Mouse (Mus musculus): ENCODE results near the gene Ncbp2. TPM values are rescaled to one million over a fixed set of nuclear protein-coding genes. Genes with fewer than 3 reads are reported as not detected.
A peak's percentile ranks its signal among the peaks of the same experiment; 100 is the strongest.

The Ncbp2 gene
- polyA plus RNA-seq, 2 experiments: 25.1 to 31.5 TPM

GRCm38 (mm10) chr16:31931330-31931729 lies 17.0 kb upstream of the Ncbp2 start:
- no peak for DNase-seq (ENCODE audit: low read depth in 3 of 3, low spot score in 3 of 3)
- Histone ChIP-seq H3K27ac (no peak overlapping the region), H3K36me3 (replicated peaks; ENCODE audit: control insufficient read depth, insufficient read depth, low read depth) (no peaks in the 10 kb centered on the region), H3K9ac (replicated peaks) (no peak overlapping the region), H3K4me1 (replicated peaks; ENCODE audit: control insufficient read depth in 2 of 2, insufficient read depth in 2 of 2, low read length in 1 of 2) (no peaks in the 10 kb centered on the region), H3K4me3 (ENCODE audit: insufficient read depth in 1 of 2, low read depth in 2 of 2, low read length in 2 of 2) (no peak overlapping the region), H3K9me3 (ENCODE audit: control insufficient read depth, low read length) (no peaks in the 10 kb centered on the region), H3K4me2 (ENCODE audit: low read depth) (no peak overlapping the region), H3K27me3 (ENCODE audit: control insufficient read depth, insufficient read depth, low read length) (peaks cover 36% of the 10 kb centered on the region)
- no peak for TF ChIP-seq EP300 (IDR thresholded peaks at IDR 0.05; ENCODE audit: low read depth)
- no peak for TF ChIP-seq CTCF (IDR thresholded peaks at IDR 0.05; ENCODE audit: low read depth)
- ATAC-seq (ENCODE audit: insufficient read depth): no peak
- 53% methylated on average over 17 of the region's 17 CpGs for WGBS (ENCODE audit: insufficient replicate concordance)

- TF ChIP-seq EP300 (IDR thresholded peaks at IDR 0.05; ENCODE audit: low read depth): no peak
- H3K9ac ChIP-seq (replicated peaks): no peak overlapping the region
- DNase-seq (ENCODE audit: low read depth in 3 of 3, low spot score in 3 of 3): no peak
- H3K27me3 ChIP-seq (ENCODE audit: control insufficient read depth, insufficient read depth, low read length): peaks cover 37% of the 10 kb centered on the region
- no peak overlapping the region for H3K4me2 ChIP-seq (ENCODE audit: low read depth)
- WGBS (ENCODE audit: insufficient replicate concordance): 51% methylated on average over 5 of the region's 5 CpGs
- H3K9me3 ChIP-seq (ENCODE audit: control insufficient read depth, low read length): no peaks in the 10 kb centered on the region
- no peak overlapping the region for H3K4me3 ChIP-seq (ENCODE audit: insufficient read depth in 1 of 2, low read depth in 2 of 2, low read length in 2 of 2)
- no peak for ATAC-seq (ENCODE audit: insufficient read depth)
- H3K27ac ChIP-seq: no peak overlapping the region
- no peaks in the 10 kb centered on the region for H3K36me3 ChIP-seq (replicated peaks; ENCODE audit: control insufficient read depth, insufficient read depth, low read depth)
- H3K4me1 ChIP-seq (replicated peaks; ENCODE audit: control insufficient read depth in 2 of 2, insufficient read depth in 2 of 2, low read length in 1 of 2): no peaks in the 10 kb centered on the region
Measured at GRCm38 (mm10) chr16:31932255-31932654, 16.1 kb upstream of the Ncbp2 start.

GRCm38 (mm10) chr16:31932840-31933697 lies 15.2 kb upstream of the Ncbp2 start:
- Histone ChIP-seq H3K27ac (no peak overlapping the region), H3K4me1 (replicated peaks; ENCODE audit: control insufficient read depth in 2 of 2, insufficient read depth in 2 of 2, low read length in 1 of 2) (no peaks in the 10 kb centered on the region), H3K9ac (replicated peaks) (no peak overlapping the region), H3K4me2 (ENCODE audit: low read depth) (peak overlapping the region; percentile 71), H3K4me3 (ENCODE audit: insufficient read depth in 1 of 2, low read depth in 2 of 2, low read length in 2 of 2) (peak overlapping the region; percentile 37 to 49), H3K27me3 (ENCODE audit: control insufficient read depth, insufficient read depth, low read length) (peaks cover 37% of the 10 kb centered on the region), H3K9me3 (ENCODE audit: control insufficient read depth, low read length) (no peaks in the 10 kb centered on the region), H3K36me3 (replicated peaks; ENCODE audit: control insufficient read depth, insufficient read depth, low read depth) (no peaks in the 10 kb centered on the region)
- ATAC-seq (ENCODE audit: insufficient read depth): peak; percentile 45
- WGBS (ENCODE audit: insufficient replicate concordance): 1% methylated on average over 50 of the region's 50 CpGs
- TF ChIP-seq EP300 (IDR thresholded peaks at IDR 0.05; ENCODE audit: low read depth) (no peak), CTCF (IDR thresholded peaks at IDR 0.05; ENCODE audit: low read depth) (peak; percentile 91)
- peak; percentile 45 to 61 (median 60) for DNase-seq (ENCODE audit: low read depth in 3 of 3, low spot score in 3 of 3)

- no peak for TF ChIP-seq CTCF (IDR thresholded peaks at IDR 0.05; ENCODE audit: low read depth)
- no peak for TF ChIP-seq EP300 (IDR thresholded peaks at IDR 0.05; ENCODE audit: low read depth)
- WGBS (ENCODE audit: insufficient replicate concordance): 8% methylated on average over 42 of the region's 42 CpGs
- DNase-seq (ENCODE audit: low read depth in 3 of 3, low spot score in 3 of 3) (no peak), ATAC-seq (ENCODE audit: insufficient read depth) (no peak)
- Histone ChIP-seq H3K36me3 (replicated peaks; ENCODE audit: control insufficient read depth, insufficient read depth, low read depth) (no peaks in the 10 kb centered on the region), H3K9me3 (ENCODE audit: control insufficient read depth, low read length) (no peaks in the 10 kb centered on the region), H3K4me2 (ENCODE audit: low read depth) (peak within 1 kb of the TSS; percentile 71), H3K9ac (replicated peaks) (no peak within 1 kb of the TSS), H3K27ac (no peak within 1 kb of the TSS), H3K4me1 (replicated peaks; ENCODE audit: control insufficient read depth in 2 of 2, insufficient read depth in 2 of 2, low read length in 1 of 2) (no peaks in the 10 kb centered on the region), H3K4me3 (ENCODE audit: insufficient read depth in 1 of 2, low read depth in 2 of 2, low read length in 2 of 2) (peak within 1 kb of the TSS; percentile 37 to 49), H3K27me3 (ENCODE audit: control insufficient read depth, insufficient read depth, low read length) (peaks cover 37% of the 10 kb centered on the region)
Measured at GRCm38 (mm10) chr16:31933751-31934549, 14.4 kb upstream of the Ncbp2 start, which contains the start of gene Pigz. Pigz (plus strand) TSS chr16:31933851.

- no peaks in the 10 kb centered on the region for H3K36me3 ChIP-seq (replicated peaks; ENCODE audit: control insufficient read depth, insufficient read depth, low read depth)
- 28% methylated on average over 13 of the region's 13 CpGs for WGBS (ENCODE audit: insufficient replicate concordance)
- 0 out of 4 replicates have a peak overlapping the region, but pooled peaks of 1 of the 2 experiments have one; percentile 2 for H3K4me3 ChIP-seq (ENCODE audit: insufficient read depth in 1 of 2, low read depth in 2 of 2, low read length in 2 of 2)
- no peak overlapping the region for H3K4me2 ChIP-seq (ENCODE audit: low read depth)
- no peak overlapping the region for H3K27ac ChIP-seq
- DNase-seq (ENCODE audit: low read depth in 3 of 3, low spot score in 3 of 3) (no peak), ATAC-seq (ENCODE audit: insufficient read depth) (no peak)
- no peak for TF ChIP-seq EP300 (IDR thresholded peaks at IDR 0.05; ENCODE audit: low read depth)
- TF ChIP-seq CTCF (IDR thresholded peaks at IDR 0.05; ENCODE audit: low read depth): no peak
- no peak overlapping the region for H3K9ac ChIP-seq (replicated peaks)
- H3K4me1 ChIP-seq (replicated peaks; ENCODE audit: control insufficient read depth in 2 of 2, insufficient read depth in 2 of 2, low read length in 1 of 2): no peaks in the 10 kb centered on the region
- no peaks in the 10 kb centered on the region for H3K9me3 ChIP-seq (ENCODE audit: control insufficient read depth, low read length)
- peaks cover 37% of the 10 kb centered on the region for H3K27me3 ChIP-seq (ENCODE audit: control insufficient read depth, insufficient read depth, low read length)
Measured at GRCm38 (mm10) chr16:31934550-31935010, 13.7 kb upstream of the Ncbp2 start.
